Mouse (Mus musculus) myocyte (in vitro differentiated cells): ENCODE data around the gene Fer1l5. TPM values are rescaled to one million over a fixed set of nuclear protein-coding genes. Genes with fewer than 3 reads are reported as not detected.

Experiments used
- H3K27me3 ChIP-seq: one replicate; pipeline ENCODE4 v1.6.1; 2011; ENCODE audit not compliant: control insufficient read depth, insufficient read depth, insufficient read length
- H3K36me3 ChIP-seq: one replicate; pipeline ENCODE4 v1.6.1; 2011; ENCODE audit not compliant: control insufficient read depth, insufficient read depth
- H3K4me2 ChIP-seq: one replicate; pipeline ENCODE4 v1.6.1; 2011; ENCODE audit warnings: low read depth, control low read depth
- H3K4me3 ChIP-seq: one replicate; pipeline ENCODE4 v1.5.1; 2011; ENCODE audit warnings: mild to moderate bottlenecking, control low read depth, moderate library complexity
- H3K79me2 ChIP-seq: one replicate; pipeline ENCODE4 v1.6.1; 2011; ENCODE audit not compliant: control insufficient read depth, insufficient read depth
- H3ac ChIP-seq: one replicate; pipeline ENCODE4 v1.6.1; 2011; ENCODE audit not compliant: control insufficient read depth, insufficient read length
- CEBPB ChIP-seq: IDR thresholded peaks from 2 replicates; pipeline ENCODE4 v1.6.1; 2011; ENCODE audit warnings: mild to moderate bottlenecking, moderate library complexity; ENCODE audit not compliant: poor library complexity, insufficient read depth, severe bottlenecking
- E2F4 ChIP-seq: IDR thresholded peaks from one replicate; pipeline ENCODE4 v1.6.1; 2011; ENCODE audit warnings: mild to moderate bottlenecking, control low read depth, moderate library complexity; ENCODE audit not compliant: insufficient read depth
- MAX ChIP-seq: IDR thresholded peaks from one replicate; pipeline ENCODE4 v1.6.1; 2011; ENCODE audit warnings: low read depth, mild to moderate bottlenecking, control low read depth
- MYOD1 ChIP-seq, 3 experiments: IDR thresholded peaks; one replicate each; pipeline ENCODE4 v1.6.1; 2011; ENCODE audit warnings: control low read depth in 2 of 3, low read depth in 2 of 3, mild to moderate bottlenecking in 2 of 3, moderate library complexity in 1 of 3; ENCODE audit not compliant: insufficient read length in 2 of 3, control insufficient read depth in 1 of 3
- MYOG ChIP-seq, 3 experiments: IDR thresholded peaks; one replicate each; pipeline ENCODE4 v1.6.1; 2011; ENCODE audit warnings: control low read depth in 2 of 3, low read depth in 2 of 3, mild to moderate bottlenecking in 2 of 3; ENCODE audit not compliant: insufficient read length in 2 of 3, control insufficient read depth in 1 of 3, insufficient read depth in 1 of 3
- POLR2A ChIP-seq: IDR thresholded peaks from one replicate; pipeline ENCODE4 v1.6.1; 2011; ENCODE audit warnings: low read depth, mild to moderate bottlenecking, control low read depth, moderate library complexity; ENCODE audit not compliant: insufficient read length
- POLR2AphosphoS2 ChIP-seq: IDR thresholded peaks from one replicate; pipeline ENCODE4 v1.6.1; 2011; ENCODE audit warnings: low read depth, control low read depth; ENCODE audit not compliant: insufficient read length
- REST ChIP-seq: IDR thresholded peaks from one replicate; pipeline ENCODE4 v1.6.1; 2011; ENCODE audit warnings: mild to moderate bottlenecking, control low read depth, moderate library complexity; ENCODE audit not compliant: insufficient read depth, insufficient read length
- SRF ChIP-seq: IDR thresholded peaks from one replicate; pipeline ENCODE4 v1.6.1; 2011; ENCODE audit warnings: low read depth; ENCODE audit not compliant: control insufficient read depth, insufficient read length
- TCF12 ChIP-seq: IDR thresholded peaks from one replicate; pipeline ENCODE4 v1.6.1; 2011; ENCODE audit warnings: mild to moderate bottlenecking, control low read depth; ENCODE audit not compliant: poor library complexity, insufficient read depth, severe bottlenecking
- TCF3 ChIP-seq: IDR thresholded peaks from one replicate; pipeline ENCODE4 v1.6.1; 2011; ENCODE audit warnings: low read depth, control low read depth; ENCODE audit not compliant: insufficient read length
- USF1 ChIP-seq: IDR thresholded peaks from one replicate; pipeline ENCODE4 v1.6.1; 2011; ENCODE audit warnings: low read depth, mild to moderate bottlenecking, control low read depth, moderate library complexity
- polyA plus RNA-seq: library from polyadenylated mRNA; unstranded; fragments of >200 nt; fragmentation: generic; extraction: Trizol; gene quantifications from one replicate; pipeline ENCODE4 v1.2.1, GENCODE M21; 2012; ENCODE audit warnings: missing spikeins

Gene Fer1l5
- polyA plus RNA-seq, 1 experiment = 0.59 TPM

DNA sequence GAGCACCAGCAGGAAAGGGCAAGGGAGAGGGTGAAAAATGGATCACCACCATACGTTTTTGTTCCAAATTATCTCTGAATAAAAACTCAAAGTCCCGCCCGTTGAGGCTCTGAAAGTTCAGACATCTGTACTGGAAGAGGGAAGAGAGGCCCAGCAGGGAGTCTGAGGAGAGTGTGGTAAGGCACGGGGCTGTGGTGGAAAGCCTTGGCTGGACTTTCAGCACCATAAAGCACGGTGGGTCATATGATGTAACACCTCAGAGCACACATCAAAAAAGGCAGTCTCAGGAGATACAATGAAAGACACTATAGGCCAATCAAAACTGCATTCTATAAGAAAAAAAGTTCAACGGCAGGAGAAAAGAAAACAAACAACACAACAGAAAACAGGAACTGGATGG lies 40.3 kb upstream of the Fer1l5 start:
- TF ChIP-seq REST (no peak), TCF3 (no peak), CEBPB (no peak), POLR2AphosphoS2 (no peak), USF1 (no peak), MYOG (IDR thresholded peaks at IDR 0.05; ENCODE audit: control insufficient read depth in 1 of 3, insufficient read depth in 1 of 3, insufficient read length in 2 of 3, low read depth in 2 of 3) (no peak), MAX (no peak), TCF12 (no peak), SRF (no peak), MYOD1 (IDR thresholded peaks at IDR 0.05; ENCODE audit: control insufficient read depth in 1 of 3, insufficient read length in 2 of 3, low read depth in 2 of 3) (no peak), POLR2A (no peak), E2F4 (no peak)
- Histone ChIP-seq H3K27me3 (no peaks in the 10 kb centered on the region), H3ac (no peak overlapping the region), H3K36me3 (peaks cover 25% of the 10 kb centered on the region), H3K79me2 (no peaks in the 10 kb centered on the region), H3K4me3 (no peak overlapping the region), H3K4me2 (no peak overlapping the region)

DNA sequence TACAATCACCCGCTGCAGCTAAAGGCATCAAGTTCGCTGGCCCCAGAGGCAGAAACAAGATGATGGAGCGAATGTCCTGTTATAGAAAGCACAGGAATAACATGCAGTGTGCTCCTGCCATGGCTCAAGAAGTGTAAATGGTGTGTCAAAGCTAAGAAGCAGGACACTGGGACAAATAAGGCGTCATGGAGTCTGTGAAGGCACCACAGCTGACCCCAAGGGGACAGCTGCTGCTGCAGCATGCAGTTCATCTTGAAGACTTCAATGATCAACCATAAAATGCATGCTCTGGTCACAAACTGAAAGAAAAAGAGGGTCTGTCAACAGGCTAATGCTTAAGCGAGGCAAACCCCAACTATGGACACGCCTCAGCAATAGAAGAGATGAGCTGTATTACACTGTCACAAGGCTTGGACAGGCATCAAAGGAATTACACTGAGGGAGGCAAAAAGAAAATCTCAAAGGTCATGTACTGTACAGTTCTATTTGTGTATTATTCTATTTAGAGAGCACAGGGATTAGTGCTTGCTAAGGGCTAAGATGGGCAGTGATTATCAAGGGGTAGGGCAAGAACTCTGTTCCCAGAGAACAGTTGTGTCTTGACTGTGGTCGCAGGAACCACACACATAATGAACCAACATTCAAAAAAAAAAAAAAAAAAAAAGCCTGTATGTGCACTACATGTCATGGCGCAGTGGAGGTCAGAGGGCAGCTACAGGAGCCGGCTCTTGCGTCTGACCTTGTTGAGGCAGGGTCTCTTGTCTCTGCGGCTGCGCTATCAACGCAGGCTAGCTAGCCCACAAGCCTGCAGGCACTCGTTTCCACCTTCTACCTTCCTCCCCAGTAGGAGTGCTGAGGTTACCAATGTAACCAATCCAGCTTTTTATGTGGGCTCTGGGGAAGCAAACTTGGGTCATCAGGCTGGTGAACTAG lies 38.9 kb upstream of the Fer1l5 start:
- TF ChIP-seq TCF3 (no peak), MAX (no peak), MYOD1 (IDR thresholded peaks at IDR 0.05; ENCODE audit: control insufficient read depth in 1 of 3, insufficient read length in 2 of 3, low read depth in 2 of 3) (peak in 1 of 3 experiments; percentile 37), MYOG (IDR thresholded peaks at IDR 0.05; ENCODE audit: control insufficient read depth in 1 of 3, insufficient read depth in 1 of 3, insufficient read length in 2 of 3, low read depth in 2 of 3) (peak in 1 of 3 experiments; percentile 57), TCF12 (no peak), REST (no peak), POLR2AphosphoS2 (peak; percentile 58)
- H3K4me3 ChIP-seq = no peak overlapping the region
- no peaks in the 10 kb centered on the region for H3K79me2 ChIP-seq
- peaks cover 29% of the 10 kb centered on the region for H3K36me3 ChIP-seq
- H3K4me2 ChIP-seq = no peak overlapping the region
- H3K27me3 ChIP-seq = no peaks in the 10 kb centered on the region
- H3ac ChIP-seq = no peak overlapping the region

DNA sequence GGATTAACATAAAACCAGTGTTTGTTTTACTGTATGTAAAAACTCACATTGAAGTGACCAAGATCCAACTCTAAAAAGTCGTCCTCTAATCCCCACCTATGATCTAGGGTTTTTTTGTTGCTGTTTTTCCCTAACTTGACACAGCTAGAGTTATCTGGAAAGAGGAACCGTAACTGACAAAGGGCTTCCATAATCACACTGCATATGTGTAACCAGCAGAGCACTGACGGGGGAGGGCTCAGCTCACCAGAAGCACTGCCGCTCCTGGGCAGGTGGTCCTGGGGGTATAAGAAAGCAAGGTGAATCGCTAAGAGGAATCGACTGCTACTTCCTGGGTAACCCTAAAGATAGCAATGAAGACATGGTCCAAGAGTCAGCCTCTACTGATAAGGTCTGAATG lies 29.5 kb upstream of the Fer1l5 start:
- TF ChIP-seq USF1 = no peak
- TF ChIP-seq POLR2AphosphoS2 = no peak
- TF ChIP-seq MYOD1 (IDR thresholded peaks at IDR 0.05; ENCODE audit: control insufficient read depth in 1 of 3, insufficient read length in 2 of 3, low read depth in 2 of 3) = no peak
- no peak for TF ChIP-seq SRF
- TF ChIP-seq E2F4 = no peak
- TF ChIP-seq MAX = no peak
- H3K4me3 ChIP-seq = no peak overlapping the region

DNA sequence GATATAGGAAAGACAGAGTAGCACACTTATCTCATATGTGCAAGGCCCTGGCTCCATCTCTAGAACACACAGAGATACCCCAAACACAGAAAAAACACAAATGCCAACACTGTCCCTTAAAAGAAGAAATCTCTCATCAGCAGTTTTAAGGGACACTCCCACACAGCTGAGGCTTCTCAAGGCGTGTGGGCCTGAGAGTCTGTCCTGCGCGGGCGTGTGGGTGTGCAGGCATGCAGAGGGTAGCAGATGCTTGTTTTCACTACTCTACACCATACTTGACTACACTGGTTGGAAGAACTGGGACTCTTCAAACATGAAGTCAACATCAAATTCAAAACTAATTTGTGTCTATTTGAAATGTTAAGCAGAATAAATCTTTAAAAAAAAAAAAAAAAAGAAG lies 19.7 kb upstream of the Fer1l5 start:
- Histone ChIP-seq H3ac (no peak overlapping the region), H3K79me2 (peaks cover 4% of the 10 kb centered on the region), H3K27me3 (no peaks in the 10 kb centered on the region), H3K36me3 (peaks cover 89% of the 10 kb centered on the region), H3K4me2 (no peak overlapping the region), H3K4me3 (no peak overlapping the region)
- TF ChIP-seq USF1 (no peak), MYOD1 (IDR thresholded peaks at IDR 0.05; ENCODE audit: control insufficient read depth in 1 of 3, insufficient read length in 2 of 3, low read depth in 2 of 3) (no peak), CEBPB (no peak), MYOG (IDR thresholded peaks at IDR 0.05; ENCODE audit: control insufficient read depth in 1 of 3, insufficient read depth in 1 of 3, insufficient read length in 2 of 3, low read depth in 2 of 3) (no peak), MAX (no peak), POLR2AphosphoS2 (no peak), E2F4 (no peak), TCF12 (no peak), POLR2A (no peak), SRF (no peak), TCF3 (no peak), REST (no peak)

More for the DNA sequence above, 29.5 kb upstream of the Fer1l5 start:
- Histone ChIP-seq H3K36me3 (peaks cover 92% of the 10 kb centered on the region), H3ac (no peak overlapping the region), H3K4me2 (no peak overlapping the region), H3K79me2 (no peaks in the 10 kb centered on the region), H3K27me3 (no peaks in the 10 kb centered on the region)
